Mouse (Mus musculus) bone marrow macrophage, adult 2 months (primary cell): ENCODE results near the gene Polr1a. TPM values are rescaled to one million over a fixed set of nuclear protein-coding genes. Genes with fewer than 3 reads are reported as not detected.
A peak's percentile ranks its signal among the peaks of the same experiment; 100 is the strongest.
"Not testable (repeated sequence)": the region's sequence is repeated elsewhere in the genome, so short reads cannot be mapped to it uniquely, and the experiment has no call there.

Experiments
- H3K27ac ChIP-seq: 2 replicates; pipeline ENCODE4 v1.5.1; 2012; ENCODE audit warnings: low read depth, low read length; ENCODE audit not compliant: insufficient read depth
- H3K4me1 ChIP-seq: 2 replicates; pipeline ENCODE4 v1.6.1; 2012; ENCODE audit warnings: low read length; ENCODE audit not compliant: control insufficient read depth, insufficient read depth
- H3K4me3 ChIP-seq: 2 replicates; pipeline ENCODE4 v1.5.1; 2012; ENCODE audit warnings: mild to moderate bottlenecking, low read length, moderate library complexity; ENCODE audit not compliant: insufficient read depth
- CTCF ChIP-seq: IDR thresholded peaks from 2 replicates; pipeline ENCODE4 v1.5.1; 2012; ENCODE audit warnings: low read depth, mild to moderate bottlenecking, low read length, moderate library complexity
- POLR2A ChIP-seq: IDR thresholded peaks from 2 replicates; pipeline ENCODE4 v1.6.1; 2012; ENCODE audit warnings: mild to moderate bottlenecking, low read depth, low read length, borderline replicate concordance
- polyA plus RNA-seq: library from polyadenylated mRNA; stranded (reverse); fragments of >200 nt; gene quantifications from 2 replicates; pipeline ENCODE4 v1.2.4, GENCODE M21; 2012; ENCODE audit not compliant: missing spikeins, insufficient read depth, insufficient read length

Gene Polr1a
- polyA plus RNA-seq, 1 experiment: 6.2 TPM

GRCm38 (mm10) chr6:71911686-71912450, 3.0 kb downstream of the Polr1a start:
- H3K4me1 ChIP-seq: peaks cover 18% of the 10 kb centered on the region
- no peak overlapping the region for H3K27ac ChIP-seq
- TF ChIP-seq CTCF (no peak), POLR2A (no peak)
- H3K4me3 ChIP-seq: no peak overlapping the region

- Histone ChIP-seq H3K4me3 (no peak overlapping the region), H3K27ac (no peak overlapping the region), H3K4me1 (no peaks in the 10 kb centered on the region)
- TF ChIP-seq POLR2A (no peak), CTCF (no peak)
Observed at GRCm38 (mm10) chr6:71920752-71921151, 11.9 kb downstream of the Polr1a start.

- not testable (repeated sequence) for H3K27ac ChIP-seq, H3K4me1 ChIP-seq, H3K4me3 ChIP-seq
Observed at GRCm38 (mm10) chr6:71925233-71925632, 16.4 kb downstream of the Polr1a start.

GRCm38 (mm10) chr6:71927911-71928310, 19.1 kb downstream of the Polr1a start:
- TF ChIP-seq POLR2A: no peak
- no peak for TF ChIP-seq CTCF
- H3K27ac ChIP-seq: no peak overlapping the region
- H3K4me1 ChIP-seq: peaks cover 23% of the 10 kb centered on the region
- H3K4me3 ChIP-seq: no peak overlapping the region

GRCm38 (mm10) chr6:71930053-71930452, 21.2 kb downstream of the Polr1a start:
- H3K27ac ChIP-seq: peak overlapping the region; percentile 78
- no peak for TF ChIP-seq CTCF
- TF ChIP-seq POLR2A: no peak

GRCm38 (mm10) chr6:71930830-71931437, 22.1 kb downstream of the Polr1a start:
- TF ChIP-seq CTCF (no peak), POLR2A (no peak)
- Histone ChIP-seq H3K4me3 (no peak overlapping the region), H3K4me1 (peaks cover 23% of the 10 kb centered on the region), H3K27ac (peak overlapping the region; percentile 78)

More at GRCm38 (mm10) chr6:71930053-71930452, 21.2 kb downstream of the Polr1a start:
- H3K4me3 ChIP-seq: no peak overlapping the region
- peaks cover 23% of the 10 kb centered on the region for H3K4me1 ChIP-seq

GRCm38 (mm10) chr6:71932347-71932746, 23.5 kb downstream of the Polr1a start:
- Histone ChIP-seq H3K4me3 (no peak overlapping the region), H3K27ac (no peak overlapping the region), H3K4me1 (peaks cover 23% of the 10 kb centered on the region)
- no peak for TF ChIP-seq POLR2A
- TF ChIP-seq CTCF: no peak

- no peak overlapping the region for H3K4me3 ChIP-seq
- peaks cover 22% of the 10 kb centered on the region for H3K4me1 ChIP-seq
- H3K27ac ChIP-seq: no peak overlapping the region
- TF ChIP-seq CTCF (no peak), POLR2A (no peak)
Observed at GRCm38 (mm10) chr6:71934081-71934556, 25.3 kb downstream of the Polr1a start.

GRCm38 (mm10) chr6:71935737-71936136, 26.9 kb downstream of the Polr1a start:
- TF ChIP-seq CTCF (no peak), POLR2A (no peak)
- Histone ChIP-seq H3K4me1 (peaks cover 9% of the 10 kb centered on the region), H3K27ac (no peak overlapping the region), H3K4me3 (no peak overlapping the region)

GRCm38 (mm10) chr6:71940912-71941311, 32.1 kb downstream of the Polr1a start:
- Histone ChIP-seq H3K27ac (no peak overlapping the region), H3K4me3 (no peak overlapping the region), H3K4me1 (no peaks in the 10 kb centered on the region)
- no peak for TF ChIP-seq POLR2A
- TF ChIP-seq CTCF: no peak

- no peak for TF ChIP-seq POLR2A
- no peak for TF ChIP-seq CTCF
- H3K4me3 ChIP-seq: no peak overlapping the region
- H3K27ac ChIP-seq: no peak overlapping the region
- peaks cover 13% of the 10 kb centered on the region for H3K4me1 ChIP-seq
Observed at GRCm38 (mm10) chr6:71945101-71945500, 36.2 kb downstream of the Polr1a start.
